Mouse (Mus musculus) limb, embryonic 12.5 days (tissue): ENCODE data around the gene Mia2. TPM values are rescaled to one million over a fixed set of nuclear protein-coding genes. Genes with fewer than 3 reads are reported as not detected.

ENCODE experiments used
- ATAC-seq: fragments of 200-750 bp; cut with Nextera tagmentation; 2 replicates; pipeline ENCODE4 v1.8.0; 2017; ENCODE audit warnings: low read depth, moderate TSS enrichment; ENCODE audit not compliant: insufficient number of reproducible peaks, insufficient read depth, low FRiP score, low TSS enrichment
- H3K27ac ChIP-seq: fragments of 300-500 bp; sonication (generic); 2 replicates; pipeline ENCODE4 v1.5.1; 2016; ENCODE audit warnings: mild to moderate bottlenecking, moderate library complexity
- H3K27me3 ChIP-seq: fragments of 300-500 bp; sonication (generic); 2 replicates; pipeline ENCODE4 v1.6.1; 2016; ENCODE audit warnings: mild to moderate bottlenecking, moderate library complexity
- H3K36me3 ChIP-seq: fragments of 300-500 bp; sonication (generic); 2 replicates; pipeline ENCODE4 v1.6.1; 2016; ENCODE audit warnings: mild to moderate bottlenecking, moderate library complexity
- H3K4me1 ChIP-seq: fragments of 300-500 bp; sonication (generic); replicated peaks from 2 replicates; pipeline ENCODE4 v1.6.1; 2016
- H3K4me2 ChIP-seq: fragments of 300-500 bp; sonication (generic); 2 replicates; pipeline ENCODE4 v1.6.1; 2016; ENCODE audit warnings: mild to moderate bottlenecking, moderate library complexity
- H3K4me3 ChIP-seq: fragments of 300-500 bp; sonication (generic); replicated peaks from 2 replicates; pipeline ENCODE4 v1.5.1; 2016; ENCODE audit warnings: mild to moderate bottlenecking
- H3K9ac ChIP-seq: fragments of 300-500 bp; sonication (generic); replicated peaks from 2 replicates; pipeline ENCODE4 v1.6.1; 2016; ENCODE audit warnings: mild to moderate bottlenecking, moderate library complexity
- H3K9me3 ChIP-seq: fragments of 300-500 bp; sonication (generic); 2 replicates; pipeline ENCODE4 v1.6.1; 2016; ENCODE audit warnings: mild to moderate bottlenecking, moderate library complexity
- WGBS: fragments of 180-500 bp; shearing (Covaris S2); methylation state at CpG from one replicate; pipeline ENCODE4 v1.1.7; 2016; 5-methylcytosine and 5-hydroxymethylcytosine counted together
- polyA plus RNA-seq: library from polyadenylated mRNA; unstranded; fragments of >200 nt; fragmentation: Nextera tagmentation; extraction: Ambion mirVana; gene quantifications from 2 replicates; pipeline ENCODE4 v1.2.1, GENCODE M21; 2016

The Mia2 gene
- polyA plus RNA-seq, 1 experiment from 2014 or later: 65.0 TPM

GRCm38 (mm10) chr12:59166557-59166956 is 71.0 kb downstream of the Mia2 start:
- no peaks in the 10 kb centered on the region for H3K27me3 ChIP-seq
- H3K36me3 ChIP-seq: peaks cover 71% of the 10 kb centered on the region
- H3K4me1 ChIP-seq: no peaks in the 10 kb centered on the region
- no peaks in the 10 kb centered on the region for H3K9me3 ChIP-seq
- ATAC-seq: no peak
- H3K4me2 ChIP-seq: no peak overlapping the region
- no peak overlapping the region for H3K4me3 ChIP-seq
- 91% methylated on average over 4 of the region's 4 CpGs for whole genome bisulfite sequencing
- H3K27ac ChIP-seq: no peak overlapping the region
- H3K9ac ChIP-seq: no peak overlapping the region

GRCm38 (mm10) chr12:59169935-59170334 is 74.3 kb downstream of the Mia2 start:
- H3K4me3 ChIP-seq: no peak overlapping the region
- 90% methylated on average over 4 of the region's 4 CpGs for WGBS
- H3K9ac ChIP-seq: no peak overlapping the region
- no peak for ATAC-seq
- H3K9me3 ChIP-seq: no peaks in the 10 kb centered on the region
- no peaks in the 10 kb centered on the region for H3K27me3 ChIP-seq
- no peak overlapping the region for H3K27ac ChIP-seq
- H3K4me1 ChIP-seq: no peaks in the 10 kb centered on the region
- H3K4me2 ChIP-seq: no peak overlapping the region
- peaks cover 59% of the 10 kb centered on the region for H3K36me3 ChIP-seq

DNA sequence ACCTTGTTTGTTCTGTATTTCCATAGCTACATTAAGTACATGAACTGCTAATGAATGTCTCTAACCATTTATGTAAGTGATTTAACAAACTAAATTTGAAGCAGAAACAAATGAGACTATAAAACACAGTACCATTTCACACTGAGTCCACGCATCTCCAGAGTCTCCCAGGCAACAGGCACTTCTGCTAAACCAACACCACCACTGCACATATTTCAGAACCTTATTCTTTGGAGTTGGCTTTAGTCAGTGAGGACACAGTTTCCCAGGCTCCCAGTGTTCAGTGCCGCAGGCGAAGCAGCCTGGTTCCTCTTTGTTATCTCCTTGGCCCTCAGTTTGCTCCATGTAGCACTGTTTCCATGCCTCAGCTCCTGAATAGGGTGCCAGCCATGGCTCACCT is 82.2 kb downstream of the Mia2 start:
- Histone ChIP-seq H3K9ac (no peak overlapping the region), H3K27me3 (no peaks in the 10 kb centered on the region), H3K36me3 (peaks cover 88% of the 10 kb centered on the region), H3K4me2 (no peak overlapping the region), H3K27ac (no peak overlapping the region), H3K4me3 (no peak overlapping the region), H3K9me3 (no peaks in the 10 kb centered on the region), H3K4me1 (no peaks in the 10 kb centered on the region)
- ATAC-seq: no peak
- WGBS: 94% methylated on average over 3 of the region's 3 CpGs

- ATAC-seq: no peak
- Histone ChIP-seq H3K27ac (no peak overlapping the region), H3K4me2 (no peak overlapping the region), H3K27me3 (no peaks in the 10 kb centered on the region), H3K4me1 (no peaks in the 10 kb centered on the region), H3K9me3 (no peaks in the 10 kb centered on the region), H3K9ac (no peak overlapping the region), H3K36me3 (peaks cover 75% of the 10 kb centered on the region), H3K4me3 (no peak overlapping the region)
- 91% methylated on average over 12 of the region's 12 CpGs for WGBS
These were observed 92.6 kb downstream of the Mia2 start for GRCm38 (mm10) chr12:59188086-59188682.

GRCm38 (mm10) chr12:59193637-59194036 is 98.0 kb downstream of the Mia2 start:
- H3K4me2 ChIP-seq: no peak overlapping the region
- no peaks in the 10 kb centered on the region for H3K27me3 ChIP-seq
- no peaks in the 10 kb centered on the region for H3K9me3 ChIP-seq
- ATAC-seq: no peak
- H3K4me3 ChIP-seq: no peak overlapping the region
- 77% methylated on average over 3 of the region's 3 CpGs for WGBS
- H3K27ac ChIP-seq: no peak overlapping the region
- H3K9ac ChIP-seq: no peak overlapping the region
- no peaks in the 10 kb centered on the region for H3K4me1 ChIP-seq
- H3K36me3 ChIP-seq: peaks cover 40% of the 10 kb centered on the region

DNA sequence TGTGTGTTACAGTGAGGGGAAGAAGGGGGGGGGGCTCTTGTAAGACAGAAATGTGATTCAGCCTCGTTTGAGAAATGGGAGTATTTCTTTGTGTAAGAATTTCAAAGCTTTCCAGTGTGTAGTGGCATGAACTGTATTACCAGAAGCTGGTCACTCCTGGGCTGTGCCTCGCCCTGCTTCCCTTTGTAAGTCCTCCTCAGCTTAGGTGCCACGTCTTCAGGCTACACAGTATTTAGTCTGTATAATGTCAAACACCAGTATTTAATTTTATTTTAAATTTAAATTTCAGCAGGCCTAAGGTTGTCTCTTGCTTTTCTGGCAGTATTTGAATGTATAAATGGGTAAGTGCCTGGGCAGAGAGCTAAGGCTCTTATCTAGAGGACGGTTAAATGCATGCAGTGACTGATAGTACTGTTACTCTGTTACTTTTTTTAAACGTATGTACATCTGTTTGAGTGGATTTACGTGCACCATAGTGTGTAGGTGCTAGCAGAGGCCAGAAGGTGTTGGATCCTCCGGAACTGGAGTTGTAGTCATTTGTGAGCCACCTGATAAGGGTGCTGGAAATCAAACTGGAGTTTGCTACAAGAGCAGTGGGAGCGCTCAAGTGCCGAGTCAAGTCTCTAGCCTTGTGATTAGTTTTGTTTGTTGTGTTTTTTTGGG is 98.9 kb downstream of the Mia2 start:
- 86% methylated on average over 9 of the region's 9 CpGs for WGBS
- ATAC-seq: no peak
- Histone ChIP-seq H3K27ac (no peak overlapping the region), H3K9ac (no peak overlapping the region), H3K27me3 (no peaks in the 10 kb centered on the region), H3K4me2 (no peak overlapping the region), H3K9me3 (no peaks in the 10 kb centered on the region; the same call in 1 of the 2 replicates), H3K4me3 (no peak overlapping the region), H3K36me3 (peaks cover 42% of the 10 kb centered on the region), H3K4me1 (no peaks in the 10 kb centered on the region)

- WGBS: 82% methylated on average over 4 of the region's 4 CpGs
- H3K27ac ChIP-seq: no peak overlapping the region
- H3K4me3 ChIP-seq: no peak overlapping the region
These were observed 99.5 kb downstream of the Mia2 start for GRCm38 (mm10) chr12:59195065-59195464.

GRCm38 (mm10) chr12:59195941-59196340 is 100.3 kb downstream of the Mia2 start:
- Histone ChIP-seq H3K4me1 (no peaks in the 10 kb centered on the region), H3K27ac (no peak overlapping the region), H3K9ac (no peak overlapping the region), H3K9me3 (no peaks in the 10 kb centered on the region; the same call in 1 of the 2 replicates), H3K4me3 (no peak overlapping the region), H3K36me3 (peaks cover 38% of the 10 kb centered on the region), H3K27me3 (no peaks in the 10 kb centered on the region), H3K4me2 (no peak overlapping the region)
- ATAC-seq: no peak
- WGBS: 76% methylated on average over 4 of the region's 4 CpGs

More at GRCm38 (mm10) chr12:59195065-59195464, 99.5 kb downstream of the Mia2 start:
- Histone ChIP-seq H3K9ac (no peak overlapping the region), H3K36me3 (peaks cover 45% of the 10 kb centered on the region), H3K4me1 (no peaks in the 10 kb centered on the region), H3K4me2 (no peak overlapping the region), H3K27me3 (no peaks in the 10 kb centered on the region), H3K9me3 (no peaks in the 10 kb centered on the region; the same call in 1 of the 2 replicates)
- ATAC-seq: no peak

DNA sequence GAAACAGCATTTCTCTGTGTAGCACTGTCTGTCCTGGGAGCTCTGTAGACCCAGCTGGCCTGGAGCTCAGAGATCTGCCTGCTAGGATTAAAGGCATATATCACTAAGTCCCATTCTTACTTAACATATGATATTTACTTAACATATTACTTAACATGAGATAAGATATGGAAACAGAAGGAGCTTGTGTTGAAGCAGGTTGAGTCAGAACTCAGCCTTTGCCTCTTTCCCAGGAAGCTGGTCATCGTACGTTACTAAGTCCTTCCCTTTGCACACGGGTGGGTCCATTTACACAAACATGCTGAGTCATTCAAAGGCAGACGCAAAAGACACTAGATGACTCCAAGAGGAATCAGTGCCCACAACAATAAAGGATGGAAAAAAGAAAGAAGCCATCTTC is 103.2 kb downstream of the Mia2 start:
- Histone ChIP-seq H3K4me3 (no peak overlapping the region), H3K27me3 (no peaks in the 10 kb centered on the region), H3K36me3 (peaks cover 38% of the 10 kb centered on the region), H3K4me1 (no peaks in the 10 kb centered on the region), H3K9me3 (no peaks in the 10 kb centered on the region; the same call in 1 of the 2 replicates), H3K9ac (no peak overlapping the region), H3K4me2 (no peak overlapping the region), H3K27ac (no peak overlapping the region)
- no peak for ATAC-seq
- WGBS: 89% methylated on average over 4 of the region's 4 CpGs

DNA sequence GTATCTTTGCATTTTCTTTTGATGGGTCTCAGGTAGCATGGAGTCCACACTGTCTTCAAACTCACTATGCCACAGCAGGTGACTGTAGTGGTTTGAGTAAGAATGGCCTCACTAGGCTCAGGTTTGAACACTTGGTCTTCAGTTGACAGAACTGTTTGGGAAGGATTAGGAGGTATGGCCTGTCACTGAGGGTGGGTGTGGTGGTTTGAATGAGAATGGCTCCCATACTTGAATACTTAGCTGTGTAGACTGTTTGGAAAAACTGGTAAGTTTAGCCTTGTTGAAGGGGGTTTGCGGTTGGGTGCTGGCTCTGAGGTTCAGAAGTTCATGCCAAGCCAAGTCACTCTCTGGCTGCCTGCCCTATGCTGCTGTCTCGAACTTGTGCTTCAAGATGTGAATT is 103.8 kb downstream of the Mia2 start:
- ATAC-seq: no peak
- no peaks in the 10 kb centered on the region for H3K27me3 ChIP-seq
- no peak overlapping the region for H3K27ac ChIP-seq
- no peak overlapping the region for H3K9ac ChIP-seq
- no peak overlapping the region for H3K4me3 ChIP-seq
- peaks cover 43% of the 10 kb centered on the region for H3K36me3 ChIP-seq
- WGBS: 100% methylated on average over 2 of the region's 2 CpGs
- H3K9me3 ChIP-seq: no peaks in the 10 kb centered on the region; the same call in 1 of the 2 replicates
- H3K4me1 ChIP-seq: no peaks in the 10 kb centered on the region
- no peak overlapping the region for H3K4me2 ChIP-seq

DNA sequence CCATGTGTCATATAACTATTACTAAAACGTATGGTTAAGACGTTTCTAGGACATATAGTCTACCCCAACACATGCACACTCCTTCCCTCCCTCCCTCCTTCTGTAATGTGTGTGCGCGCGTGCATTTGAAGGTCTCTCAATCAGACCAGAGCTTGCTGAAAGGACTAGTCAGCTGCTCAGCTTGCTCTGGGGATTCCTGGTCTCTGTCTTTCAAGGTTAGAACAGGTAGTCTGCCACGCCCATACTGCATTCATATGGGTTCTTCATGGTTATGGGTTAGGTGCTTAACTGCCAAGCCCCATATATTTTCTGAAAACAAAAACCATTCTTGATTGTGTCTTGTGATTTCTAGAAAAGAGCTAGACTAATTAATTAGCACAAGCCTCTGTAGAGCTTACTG is 110.0 kb downstream of the Mia2 start:
- no peak overlapping the region for H3K4me3 ChIP-seq
- no peak overlapping the region for H3K27ac ChIP-seq
- no peaks in the 10 kb centered on the region for H3K27me3 ChIP-seq
- ATAC-seq: no peak
- H3K9me3 ChIP-seq: no peaks in the 10 kb centered on the region
- H3K4me1 ChIP-seq: no peaks in the 10 kb centered on the region
- H3K4me2 ChIP-seq: no peak overlapping the region
- H3K36me3 ChIP-seq: peaks cover 27% of the 10 kb centered on the region
- no peak overlapping the region for H3K9ac ChIP-seq
- WGBS: 94% methylated on average over 6 of the region's 6 CpGs
